Mouse (Mus musculus) liver, adult 2 months (tissue): ENCODE results near the gene Fam222b.

Experiments used
- CTCF ChIP-seq: fragments of 200-500 bp; IDR thresholded peaks from 2 replicates; pipeline ENCODE4 v1.5.1; 2011; ENCODE audit warnings: low read depth, low read length, control low read depth
- POLR2A ChIP-seq: fragments of 200-500 bp; IDR thresholded peaks from 2 replicates; pipeline ENCODE4 v1.6.1; 2011; ENCODE audit warnings: low read length, control low read depth; ENCODE audit not compliant: insufficient read depth; ENCODE audit errors: extremely low read depth

DNA sequence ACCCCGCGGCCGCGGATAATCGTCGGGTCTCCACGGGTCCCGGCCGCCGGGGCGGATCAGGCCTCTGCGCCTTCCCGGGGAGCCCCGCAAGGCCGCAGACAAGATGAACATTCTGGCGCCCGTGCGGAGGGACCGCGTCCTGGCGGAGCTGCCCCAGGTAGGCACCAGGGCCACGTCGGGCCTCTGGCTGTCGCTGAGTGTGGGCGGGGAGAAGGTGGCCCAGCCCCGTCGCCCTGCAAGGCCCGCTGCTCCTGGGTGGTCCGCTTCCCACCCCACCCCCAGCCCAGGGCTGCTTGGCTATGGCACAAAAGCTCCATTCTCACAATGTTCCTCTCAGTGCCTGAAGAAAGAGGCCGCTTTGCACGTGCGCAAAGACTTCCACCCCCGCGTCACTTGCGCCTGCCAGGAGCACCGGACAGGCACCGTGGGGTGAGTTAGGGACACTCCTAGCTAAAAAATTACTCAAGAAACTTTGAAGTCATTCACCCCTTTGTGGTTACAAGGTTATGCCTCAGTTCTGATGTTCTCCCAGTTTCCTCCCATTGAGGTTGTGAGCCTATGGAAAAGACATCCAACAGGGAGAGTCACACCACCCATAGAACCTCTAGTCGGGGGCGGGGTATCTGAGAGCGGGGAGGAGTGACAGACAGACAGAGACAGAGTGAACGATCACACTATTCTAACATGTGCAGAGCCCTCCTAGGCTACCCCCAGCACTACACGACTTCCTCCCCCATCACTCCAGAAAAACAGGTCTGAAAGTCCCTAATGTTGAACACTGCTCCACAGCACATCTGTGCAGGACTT lies 95.0 kb downstream of the Fam222b start:
- TF ChIP-seq POLR2A, result 0 out of 2 replicates have a peak, but pooled peaks have one; percentile 16
- TF ChIP-seq CTCF, result no peak
